Mouse (Mus musculus): Measurements from ENCODE around the gene Chsy1. TPM values are rescaled to one million over a fixed set of nuclear protein-coding genes. Genes with fewer than 3 reads are reported as not detected.

Gene Chsy1
- 10 to 100 TPM; 31.4 to 37.6 TPM for total RNA-seq (2023)

GRCm38 (mm10) chr7:66108961-66109854, at the start of gene Chsy1:
Gene Chsy1 (plus strand): TSS chr7:66109515.

GRCm38 (mm10) chr7:66079364-66080230, 29.7 kb upstream of the Chsy1 start, which contains the start of gene Selenos:
Gene Selenos (plus strand): TSS chr7:66079649.

Other genes starting within 250 kb of the Chsy1 start
- gene Pcsk6, start 247.8 kb upstream of the Chsy1 start, total RNA-seq (2023) = not detected
- gene Gm45213, start 65.9 kb upstream of the Chsy1 start, total RNA-seq (2023) = not detected
- 10 to 100 TPM; 26.1 to 30.2 TPM for gene Snrpa1, start 50.5 kb upstream of the Chsy1 start, total RNA-seq (2023)
- gene Selenos, start 29.9 kb upstream of the Chsy1 start, total RNA-seq (2023) = 10 to 100 TPM; 58.5 to 60.0 TPM